Mouse (Mus musculus) stomach, postnatal 0 days (tissue): ENCODE measurements around the gene Rab1a. TPM values are rescaled to one million over a fixed set of nuclear protein-coding genes. Genes with fewer than 3 reads are reported as not detected.
"Not testable (repeated sequence)": the region's sequence is repeated elsewhere in the genome, so short reads cannot be mapped to it uniquely, and the experiment has no call there.

ENCODE experiments used
- ATAC-seq: fragments of 200-750 bp; cut with Nextera tagmentation; 2 replicates; pipeline ENCODE4 v1.8.0; 2017; ENCODE audit not compliant: low FRiP score, low TSS enrichment
- DNase-seq: peaks from one replicate; pipeline ENCODE4 v3.0.0-alpha.2; 2016; ENCODE audit warnings: low spot score
- H3K27ac ChIP-seq: fragments of 300-500 bp; sonication (generic); replicated peaks from 2 replicates; pipeline ENCODE4 v1.5.1; 2014; ENCODE audit warnings: mild to moderate bottlenecking, control low read depth
- H3K27me3 ChIP-seq: fragments of 300-500 bp; sonication (generic); 2 replicates; pipeline ENCODE4 v1.6.1; 2014; ENCODE audit warnings: low read length; ENCODE audit not compliant: control insufficient read depth, insufficient read depth
- H3K36me3 ChIP-seq: fragments of 300-500 bp; sonication (generic); 2 replicates; pipeline ENCODE4 v1.6.1; 2014; ENCODE audit warnings: low read length, mixed read lengths; ENCODE audit not compliant: control insufficient read depth, insufficient read depth
- H3K4me1 ChIP-seq: fragments of 300-500 bp; sonication (generic); replicated peaks from 2 replicates; pipeline ENCODE4 v1.6.1; 2014; ENCODE audit warnings: antibody characterized with exemption; ENCODE audit not compliant: control insufficient read depth, insufficient read depth
- H3K4me2 ChIP-seq: fragments of 300-500 bp; sonication (generic); replicated peaks from 2 replicates; pipeline ENCODE4 v1.6.1; 2014; ENCODE audit warnings: low read depth, mild to moderate bottlenecking, control low read depth, moderate library complexity
- H3K4me3 ChIP-seq: fragments of 300-500 bp; sonication (generic); 2 replicates; pipeline ENCODE4 v1.5.1; 2014; ENCODE audit warnings: low read depth, low read length, control low read depth
- H3K9ac ChIP-seq: fragments of 300-500 bp; sonication (generic); 2 replicates; pipeline ENCODE4 v1.6.1; 2014; ENCODE audit warnings: mild to moderate bottlenecking, low read length, control low read depth, mixed read lengths
- H3K9me3 ChIP-seq: fragments of 300-500 bp; sonication (generic); 2 replicates; pipeline ENCODE4 v1.6.1; 2016; ENCODE audit warnings: low read length; ENCODE audit not compliant: control insufficient read depth
- CTCF ChIP-seq: IDR thresholded peaks from 2 replicates; pipeline ENCODE4 v1.5.1; 2016; ENCODE audit warnings: antibody characterized with exemption, low read depth, mild to moderate bottlenecking, moderate library complexity
- EP300 ChIP-seq: optimal IDR thresholded peaks from 2 replicates; pipeline ENCODE3; 2016; ENCODE audit warnings: antibody characterized with exemption
- WGBS: fragments of 180-500 bp; shearing (Covaris S2); extraction: QIAGEN DNeasy Blood & Tissue Kit; methylation state at CpG from one replicate; pipeline ENCODE4 v1.1.7; 2014; 5-methylcytosine and 5-hydroxymethylcytosine counted together
- polyA plus RNA-seq: library from polyadenylated mRNA; unstranded; fragments of >200 nt; fragmentation: Nextera tagmentation; extraction: Ambion mirVana; gene quantifications from 2 replicates; pipeline ENCODE4 v1.2.1, GENCODE M21; 2015

The Rab1a gene
- 287 and 295 TPM in 2 replicates for polyA plus RNA-seq

- Histone ChIP-seq H3K9ac (peak within 1 kb of the TSS; percentile 100), H3K4me1 (peaks cover 10% of the 10 kb centered on the region), H3K9me3 (no peaks in the 10 kb centered on the region), H3K4me2 (peak within 1 kb of the TSS; percentile 70), H3K27ac (peak within 1 kb of the TSS; percentile 100), H3K4me3 (peak within 1 kb of the TSS; percentile 100), H3K27me3 (no peaks in the 10 kb centered on the region), H3K36me3 (no peaks in the 10 kb centered on the region)
- DNase-seq = peak; percentile 100
- peak; percentile 98 for ATAC-seq
- no peak for TF ChIP-seq EP300
- TF ChIP-seq CTCF = peak; percentile 91
- WGBS = under 1% methylated on average over 52 of the region's 54 CpGs
Measured at GRCm38 (mm10) chr11:20200713-20201575, at the start of gene Rab1a. TSS of gene Rab1a (plus strand) at chr11:20201432.

DNA sequence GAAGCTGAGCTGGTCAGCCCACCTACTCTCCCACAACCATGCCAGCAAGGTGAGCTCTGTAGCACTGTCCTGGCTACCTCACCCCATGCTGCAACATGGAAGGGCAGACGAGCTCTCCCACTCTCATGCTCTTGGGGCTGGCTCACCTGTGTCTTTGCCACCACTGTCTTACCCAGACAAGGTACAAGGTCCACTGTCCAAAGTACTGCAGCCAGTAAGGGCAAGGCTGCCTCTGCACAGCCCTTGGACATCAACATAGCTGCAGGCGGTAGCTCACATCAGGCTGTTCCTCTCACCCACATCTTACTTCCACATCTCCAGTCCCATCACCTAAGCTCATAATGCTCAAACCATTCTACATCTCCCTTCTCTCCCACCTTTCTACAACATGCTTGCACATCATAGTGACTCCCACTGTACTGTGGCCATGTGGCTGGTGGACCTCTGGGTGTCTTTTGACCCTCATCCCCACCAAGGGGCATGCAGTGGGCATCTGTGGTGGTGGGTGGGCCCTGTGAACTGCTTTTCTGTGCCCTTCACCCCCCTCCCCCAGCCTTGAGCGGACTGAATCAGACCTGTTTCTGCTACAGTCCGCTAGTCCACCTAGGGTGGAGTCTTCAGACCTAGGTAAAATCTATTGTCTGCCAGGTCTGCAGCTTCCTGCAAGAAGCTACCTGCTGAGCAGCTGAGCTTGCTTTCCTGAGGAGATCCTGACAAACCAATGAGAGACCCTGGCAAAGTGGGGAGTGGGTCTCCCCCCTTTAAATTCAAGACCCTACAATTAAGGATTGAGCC, 48.9 kb upstream of the Rab1a start:
- DNase-seq = no peak
- TF ChIP-seq CTCF (no peak), EP300 (no peak)
- Histone ChIP-seq H3K9ac (no peak overlapping the region), H3K27ac (no peak overlapping the region), H3K4me2 (no peak overlapping the region), H3K27me3 (no peaks in the 10 kb centered on the region), H3K4me1 (no peaks in the 10 kb centered on the region), H3K4me3 (no peak overlapping the region), H3K9me3 (no peaks in the 10 kb centered on the region), H3K36me3 (no peaks in the 10 kb centered on the region)
- WGBS = 83% methylated on average over 4 of the region's 4 CpGs
- ATAC-seq = peak; percentile 35; the same call in 1 of the 2 replicates

GRCm38 (mm10) chr11:20153542-20153941, 47.7 kb upstream of the Rab1a start:
- not testable (repeated sequence) for H3K4me1 ChIP-seq, H3K9ac ChIP-seq, H3K9me3 ChIP-seq, H3K4me3 ChIP-seq, ATAC-seq, H3K27me3 ChIP-seq, H3K4me2 ChIP-seq, DNase-seq, H3K27ac ChIP-seq, H3K36me3 ChIP-seq
- WGBS = 89% methylated on average over 5 of the region's 5 CpGs

GRCm38 (mm10) chr11:20158879-20159278, 42.4 kb upstream of the Rab1a start:
- TF ChIP-seq CTCF (no peak), EP300 (no peak)
- Histone ChIP-seq H3K36me3 (no peaks in the 10 kb centered on the region), H3K27me3 (no peaks in the 10 kb centered on the region), H3K4me1 (no peaks in the 10 kb centered on the region), H3K9ac (no peak overlapping the region), H3K9me3 (no peaks in the 10 kb centered on the region), H3K4me2 (no peak overlapping the region), H3K4me3 (no peak overlapping the region), H3K27ac (no peak overlapping the region)
- DNase-seq (no peak), ATAC-seq (no peak)

DNA sequence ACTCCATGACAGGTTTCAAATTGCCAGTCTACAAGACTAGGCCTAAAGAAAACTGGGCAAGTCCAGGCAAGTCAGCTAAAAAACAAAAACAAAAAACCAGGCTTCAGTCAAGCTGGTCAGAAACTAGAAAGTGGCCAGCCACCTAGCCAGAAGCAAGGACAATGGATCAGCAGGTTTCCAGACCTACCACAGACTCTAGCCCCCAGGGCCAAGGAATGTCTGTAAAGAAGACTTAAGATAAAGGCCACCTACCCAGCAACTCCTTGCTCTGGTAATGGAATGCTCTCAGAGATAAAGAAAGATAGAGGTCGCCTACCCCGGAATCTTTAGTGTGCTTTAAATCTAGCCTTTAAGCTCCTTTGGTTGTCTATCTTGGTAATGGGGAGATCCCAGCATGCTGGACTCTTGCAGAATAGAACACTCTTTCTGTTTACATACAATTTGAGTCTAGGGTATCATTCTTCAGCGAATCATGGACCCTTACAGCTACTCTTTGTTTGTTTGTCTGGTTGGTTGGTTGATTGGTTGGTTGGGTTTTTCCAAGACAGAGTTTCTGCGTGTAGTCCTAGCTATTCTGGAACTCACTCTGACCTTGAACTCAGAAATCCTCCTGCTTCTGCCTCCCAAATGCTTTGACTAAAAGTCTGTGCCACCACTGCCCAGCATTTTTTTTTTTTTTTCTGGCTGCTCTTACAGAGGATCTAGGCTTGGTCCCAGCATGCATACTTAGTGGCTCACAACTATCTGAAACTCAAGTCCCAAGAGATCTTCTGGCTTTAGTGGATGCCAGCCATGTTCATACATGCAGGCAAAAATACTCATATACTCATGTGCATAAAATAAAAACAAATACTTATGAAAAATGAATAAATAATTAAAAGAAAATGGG, 36.0 kb upstream of the Rab1a start:
- DNase-seq = no peak
- H3K36me3 ChIP-seq = no peaks in the 10 kb centered on the region
- H3K4me2 ChIP-seq = no peak overlapping the region
- H3K27me3 ChIP-seq = no peaks in the 10 kb centered on the region
- TF ChIP-seq CTCF = no peak
- TF ChIP-seq EP300 = no peak
- no peak overlapping the region for H3K27ac ChIP-seq
- ATAC-seq = no peak
- no peaks in the 10 kb centered on the region for H3K9me3 ChIP-seq
- no peak overlapping the region for H3K4me3 ChIP-seq
- no peaks in the 10 kb centered on the region for H3K4me1 ChIP-seq
- H3K9ac ChIP-seq = no peak overlapping the region
- 61% methylated on average over 4 of the region's 4 CpGs for WGBS
